Mouse (Mus musculus) megakaryocyte, embryonic 14.5 days (primary cell): ENCODE measurements around the gene Naaladl1.

ENCODE experiments used
- FLI1 ChIP-seq: IDR thresholded peaks from 2 replicates; pipeline ENCODE4 v1.6.1; 2012; ENCODE audit warnings: low read length, inconsistent platforms, mixed read lengths
- GATA1 ChIP-seq: IDR thresholded peaks from 3 replicates; pipeline ENCODE4 v1.6.1; 2012; ENCODE audit warnings: mixed read lengths, low read length, inconsistent platforms, borderline replicate concordance

GRCm38 (mm10) chr19:6121761-6122160 is 16.2 kb downstream of the Naaladl1 start:
- TF ChIP-seq GATA1 (no peak), FLI1 (no peak)
